Mouse (Mus musculus) small intestine, adult 2 months (tissue): ENCODE data around the gene Iqschfp.

Experiments
- CTCF ChIP-seq: fragments of 200-500 bp; IDR thresholded peaks from 2 replicates; pipeline ENCODE4 v1.5.1; 2012; ENCODE audit warnings: low read depth, mild to moderate bottlenecking, control low read depth, inconsistent platforms, low read length, moderate library complexity, mixed read lengths; ENCODE audit not compliant: insufficient replicate concordance, insufficient read length; ENCODE audit errors: extremely low read depth
- POLR2A ChIP-seq: fragments of 200-500 bp; IDR thresholded peaks from 2 replicates; pipeline ENCODE4 v1.6.1; 2012; ENCODE audit warnings: low read depth, mild to moderate bottlenecking, control low read depth, inconsistent platforms, low read length, moderate library complexity

DNA sequence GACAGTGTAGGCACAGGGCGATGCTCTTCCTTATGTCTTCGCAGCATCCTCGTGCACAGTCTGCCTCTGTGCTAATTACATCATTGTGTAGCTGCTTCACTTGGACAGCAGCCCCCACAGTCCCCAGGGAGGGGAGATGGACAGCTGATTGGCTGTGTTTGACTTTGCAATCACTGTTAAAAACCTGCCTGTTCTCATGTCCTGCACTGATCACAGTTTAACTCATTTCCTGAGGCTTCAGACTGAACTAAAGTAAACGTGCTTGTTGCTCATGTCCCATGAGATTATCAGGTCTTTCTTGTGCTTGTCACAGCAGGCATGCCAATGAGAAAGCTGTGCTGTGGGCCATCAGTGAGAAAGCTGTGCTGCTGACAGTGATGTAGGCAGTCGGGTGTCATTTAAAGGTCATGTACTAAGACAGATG is 60.5 kb downstream of the Iqschfp start:
- TF ChIP-seq CTCF (no peak), POLR2A (no peak)
